Mouse (Mus musculus) heart, adult 9 months (tissue): Measurements from ENCODE around the gene Foxi3.

Source experiments
- DNase-seq, 2 experiments: peaks; one replicate each; pipeline ENCODE4 v3.0.0; 2022; ENCODE audit warnings: low spot score in 2 of 2

Foxi3 gene

DNA sequence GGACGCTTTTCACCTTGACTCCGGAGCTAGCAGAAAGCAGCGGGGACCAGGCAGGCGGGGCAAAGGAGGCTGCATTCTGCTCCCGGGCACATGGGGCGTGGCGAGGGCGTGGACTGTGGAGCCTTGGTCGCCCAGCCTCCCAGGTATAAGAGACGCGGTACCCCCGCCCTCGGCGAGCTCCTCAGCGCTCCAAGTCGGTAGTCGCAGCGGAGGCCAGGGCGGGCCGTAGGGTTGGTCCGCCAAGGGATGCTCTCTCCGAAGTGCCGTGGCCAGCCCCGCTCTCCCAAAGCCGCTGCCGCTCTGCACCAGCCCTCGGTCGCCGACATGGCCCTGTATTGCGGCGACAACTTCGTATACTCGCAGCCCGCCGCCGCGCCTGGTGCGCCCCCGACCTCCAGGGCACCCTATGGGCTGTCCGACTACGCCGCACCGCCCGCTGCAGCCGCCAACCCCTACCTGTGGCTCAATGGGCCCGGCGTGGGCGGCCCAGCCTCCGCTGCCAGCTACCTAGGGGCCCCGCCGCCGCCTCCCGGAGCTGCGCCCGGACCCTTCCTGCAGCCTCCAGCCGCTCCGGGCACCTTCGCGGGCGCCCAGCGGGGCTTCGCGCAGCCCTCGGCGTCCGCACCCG lies at the start of gene Foxi3:
Gene Foxi3 (plus strand): TSS at position 247 of the 628 bp plus-strand sequence.
- no peak for DNase-seq

DNA sequence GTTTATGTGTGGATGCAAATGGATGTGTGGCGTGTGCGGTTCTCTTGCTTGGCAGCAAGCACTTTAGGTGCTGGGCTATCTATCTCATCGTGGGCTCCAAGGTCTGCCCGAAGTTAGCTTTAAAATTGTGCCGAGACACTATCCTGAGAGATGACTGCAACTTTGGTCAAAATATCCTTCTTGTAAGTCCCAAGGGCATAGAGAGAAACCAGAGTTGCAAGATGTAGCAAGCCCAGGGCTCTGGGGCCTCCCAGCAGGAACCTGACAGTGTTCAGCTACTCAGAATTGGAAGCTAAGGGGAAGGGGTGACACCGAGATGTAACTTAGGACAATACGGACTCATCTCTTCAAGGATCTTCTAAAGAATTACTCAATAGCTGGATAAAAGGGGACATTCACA lies 46.8 kb upstream of the Foxi3 start:
- DNase-seq, result no peak

DNA sequence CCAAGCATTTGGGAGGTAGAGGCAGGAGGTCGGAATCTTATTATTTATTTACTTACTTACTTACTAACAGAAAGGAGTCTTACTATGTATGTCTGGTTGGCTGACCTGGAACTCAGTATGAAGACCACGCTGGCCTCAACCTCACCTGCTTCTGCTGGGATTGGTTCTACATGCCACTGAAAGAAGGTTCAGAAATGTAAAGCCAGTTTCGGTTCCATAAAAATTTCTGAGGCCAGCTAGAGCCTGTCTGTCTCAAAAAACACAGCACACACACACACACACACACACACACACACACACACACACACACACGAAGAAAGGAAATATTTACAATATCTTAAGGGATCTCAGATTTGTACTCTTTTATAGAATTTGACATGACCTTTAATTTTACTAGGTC lies 46.0 kb upstream of the Foxi3 start:
- DNase-seq, result no peak

DNA sequence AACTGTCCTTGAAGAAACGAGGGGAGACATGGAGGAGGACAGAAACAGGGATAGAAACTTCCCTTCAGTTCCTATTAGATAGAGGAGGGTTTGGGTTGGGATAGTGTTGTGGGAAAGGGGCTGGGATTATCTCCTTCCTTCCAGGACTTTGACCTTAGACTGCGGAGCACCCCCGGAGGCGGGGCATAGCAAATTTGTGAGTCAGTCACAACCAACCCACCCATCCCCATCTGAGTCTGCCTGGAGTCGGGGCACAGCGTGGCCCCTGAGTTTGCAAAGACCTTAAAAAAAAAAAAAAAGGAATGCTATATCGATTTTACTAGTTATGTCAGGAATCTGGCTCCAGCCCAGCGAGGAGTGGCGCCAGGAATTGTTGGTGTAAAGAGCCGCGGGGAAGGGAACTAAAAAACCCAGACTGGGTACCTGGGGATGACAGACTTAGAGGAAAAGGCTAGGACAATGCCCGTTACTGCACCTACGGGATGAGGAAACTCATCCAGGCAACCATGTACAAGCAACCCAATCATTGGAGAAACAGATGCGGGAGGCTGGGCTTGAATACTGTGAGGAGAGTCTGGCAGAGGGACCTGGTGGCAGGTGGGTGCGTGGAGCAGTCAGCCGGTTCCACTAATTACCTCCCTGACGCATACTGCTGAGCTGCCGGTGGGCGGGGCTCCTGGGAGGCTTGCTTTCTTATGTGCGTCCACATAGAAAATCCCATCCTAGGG lies 44.5 kb upstream of the Foxi3 start:
- DNase-seq, result no peak

DNA sequence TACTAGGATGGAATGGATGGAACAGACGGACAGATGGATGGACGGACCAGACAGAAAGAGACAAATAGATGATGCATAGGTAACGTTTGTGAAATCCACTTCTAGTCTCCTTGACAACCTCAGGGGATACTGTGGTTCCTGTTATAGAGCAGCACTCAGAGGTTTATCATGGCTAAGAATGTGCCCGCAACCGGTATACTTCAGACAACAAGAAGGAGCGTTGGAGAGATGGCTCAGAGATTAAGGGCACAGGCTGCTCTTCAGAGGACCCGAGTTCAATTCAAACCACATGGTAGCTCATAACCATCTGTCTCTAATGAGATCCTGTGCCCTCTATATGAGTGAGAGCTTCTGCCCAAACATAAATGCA lies 44.0 kb upstream of the Foxi3 start:
- DNase-seq, result no peak

DNA sequence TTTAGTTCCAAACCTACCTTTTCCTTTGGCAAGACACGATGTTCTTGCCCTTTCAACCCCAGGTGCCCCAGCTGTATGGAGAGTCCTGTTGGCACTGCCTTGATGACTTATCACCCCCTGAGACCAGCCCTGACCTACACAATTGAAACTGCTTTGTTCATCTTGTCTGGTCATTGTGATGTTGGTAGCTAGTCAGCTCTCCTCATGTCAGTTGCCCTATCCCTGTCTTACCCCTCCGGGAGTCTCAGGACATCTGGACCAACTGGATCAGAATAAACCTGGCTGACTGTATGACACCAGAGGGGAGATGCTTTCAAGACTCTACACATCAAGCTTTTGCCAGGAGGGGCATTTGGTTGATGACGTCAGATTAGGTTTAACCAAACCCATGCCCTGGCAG lies 37.5 kb upstream of the Foxi3 start, which contains the start of gene Tex37:
Gene Tex37 (minus strand): TSS at position 101 of the 400 bp plus-strand sequence.
- DNase-seq, result no peak

DNA sequence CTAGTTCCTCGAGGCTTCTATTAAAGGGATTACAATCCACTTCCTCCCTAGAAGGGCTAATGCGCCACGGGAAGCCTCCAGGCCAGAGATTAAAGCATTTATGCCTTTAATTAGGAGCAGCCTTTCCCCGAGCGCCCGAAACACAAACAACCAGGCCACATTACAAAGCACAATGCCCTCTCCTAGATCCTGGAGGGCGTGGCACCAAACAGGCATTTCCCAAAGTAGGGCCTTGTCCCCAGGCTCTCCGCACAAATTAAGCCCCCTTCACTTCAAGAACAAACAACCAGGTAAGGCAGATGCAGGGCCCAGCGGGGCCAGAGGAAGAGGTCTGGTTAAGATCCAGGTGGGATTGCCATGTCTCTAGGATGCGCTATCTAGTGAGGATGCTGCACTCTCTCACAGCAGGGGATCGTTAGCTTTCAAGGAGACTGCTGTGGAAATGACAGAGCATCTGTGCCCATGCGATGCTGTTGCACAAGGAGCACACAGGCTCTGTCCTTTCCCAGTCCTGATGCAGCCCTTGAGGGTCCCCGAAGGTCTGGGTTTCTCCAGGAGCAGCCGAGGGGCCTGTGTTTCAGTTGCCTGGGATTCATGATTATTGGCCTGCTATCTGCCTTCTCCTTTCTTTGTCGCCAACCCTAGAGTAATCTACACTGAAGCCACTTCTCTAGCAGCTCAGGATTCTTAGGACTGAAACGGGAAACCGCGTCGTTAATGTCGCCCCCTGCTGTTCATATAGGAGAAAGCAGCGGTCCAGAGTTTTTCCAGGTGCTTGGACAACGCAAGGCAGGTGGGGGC lies 34.9 kb upstream of the Foxi3 start:
- DNase-seq, result peak in 1 of 2 experiments; percentile 6

DNA sequence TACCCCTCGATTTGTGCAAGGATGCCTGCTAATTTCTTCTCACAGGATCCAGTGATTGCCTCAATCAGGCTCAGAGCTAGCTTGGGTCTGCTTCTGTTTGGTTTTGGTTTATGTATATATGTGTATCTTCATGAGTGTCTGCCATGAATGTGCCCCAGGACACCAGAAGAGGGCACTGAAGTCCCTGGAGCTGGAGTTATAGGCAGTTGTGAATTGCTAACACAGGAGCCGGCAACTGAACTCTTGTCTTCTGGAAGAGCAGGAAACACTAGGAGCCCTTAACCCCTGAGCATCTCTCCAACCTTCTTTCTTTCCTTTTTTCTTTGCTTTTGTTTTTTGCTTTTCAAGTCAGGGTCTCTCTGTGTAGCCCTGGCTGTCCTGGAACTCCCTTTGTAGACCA lies 24.5 kb upstream of the Foxi3 start:
- no peak for DNase-seq

DNA sequence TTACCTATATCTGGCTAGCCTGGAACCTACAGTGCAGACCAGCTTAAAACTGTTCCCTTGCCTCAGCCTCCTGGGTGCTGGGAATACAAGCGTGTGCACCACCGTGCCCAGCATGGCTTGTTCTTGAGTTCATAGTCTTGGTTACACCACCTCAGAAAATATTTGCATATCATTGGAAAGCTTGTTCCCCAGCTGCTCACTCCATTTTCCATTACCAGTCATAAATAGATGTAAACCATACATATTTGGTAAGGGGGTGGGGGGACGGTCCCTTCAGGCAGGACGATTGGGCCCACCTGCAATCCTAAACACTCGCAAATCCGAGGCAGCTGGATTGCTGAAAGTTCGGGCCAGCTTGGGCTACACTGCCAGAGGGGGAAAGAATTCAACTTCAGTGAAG lies 3.1 kb upstream of the Foxi3 start:
- no peak for DNase-seq

DNA sequence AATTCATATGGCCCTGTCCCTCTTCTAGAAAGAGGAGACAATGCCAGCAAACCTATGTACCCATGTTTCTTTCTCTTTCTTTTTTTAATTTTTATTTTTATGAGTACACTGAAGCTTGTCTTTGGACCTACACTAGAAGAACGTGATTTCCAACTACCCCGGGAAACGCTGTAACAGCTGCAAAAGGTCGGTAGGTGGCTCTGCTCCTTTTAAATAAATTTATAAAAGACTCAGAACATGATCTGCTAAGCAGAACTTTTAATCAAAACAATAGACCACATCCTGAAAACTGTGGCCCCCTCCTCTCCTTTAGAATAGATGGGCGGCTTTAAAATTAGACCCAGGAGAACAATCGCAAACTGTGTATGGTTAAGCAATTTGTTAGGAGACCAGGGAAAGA lies 2.3 kb upstream of the Foxi3 start:
- DNase-seq, result no peak

DNA sequence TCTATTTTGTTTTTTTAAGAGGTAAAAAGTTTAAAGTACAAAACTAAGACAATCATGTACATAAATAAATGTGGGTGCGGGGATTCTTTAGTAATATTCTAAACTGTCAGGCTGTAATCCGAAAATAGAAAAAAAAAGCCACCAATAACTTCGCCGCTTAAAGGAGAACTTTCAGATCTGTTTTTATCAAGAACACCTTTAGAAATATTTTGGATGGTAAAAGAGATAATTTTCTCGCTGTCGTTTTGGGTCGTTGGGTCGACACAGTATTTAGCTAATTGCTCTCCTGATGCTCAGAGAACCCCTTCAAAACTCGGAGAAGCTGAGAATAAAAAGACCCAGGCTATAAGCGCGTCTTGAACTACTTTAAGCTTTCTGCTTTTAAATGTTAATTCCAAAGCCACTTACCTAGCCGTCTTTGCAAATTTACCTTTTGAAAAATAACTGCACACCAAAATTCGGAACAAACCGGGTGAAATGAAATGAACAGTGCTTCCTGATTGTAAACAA lies 985 bp upstream of the Foxi3 start:
- DNase-seq, result no peak

DNA sequence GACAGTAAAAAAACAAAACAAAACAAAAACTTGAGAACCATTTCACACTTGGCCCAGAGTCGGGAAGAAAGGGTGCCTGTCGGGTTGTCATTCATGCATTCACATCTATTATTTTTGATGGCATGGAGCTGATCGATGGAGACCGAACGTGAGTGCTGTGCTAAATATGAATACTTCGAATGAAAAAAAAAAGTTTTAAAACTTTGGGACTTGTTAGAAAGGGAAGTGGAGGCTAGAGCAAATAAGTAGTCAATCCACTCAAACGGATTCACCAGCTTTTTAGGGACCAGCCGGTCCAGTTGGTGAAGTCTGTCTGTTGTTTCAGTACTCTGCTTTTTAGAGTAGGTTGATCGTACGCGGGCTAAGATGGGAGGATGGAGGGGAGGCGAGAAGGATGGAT lies 490 bp upstream of the Foxi3 start:
- no peak for DNase-seq

DNA sequence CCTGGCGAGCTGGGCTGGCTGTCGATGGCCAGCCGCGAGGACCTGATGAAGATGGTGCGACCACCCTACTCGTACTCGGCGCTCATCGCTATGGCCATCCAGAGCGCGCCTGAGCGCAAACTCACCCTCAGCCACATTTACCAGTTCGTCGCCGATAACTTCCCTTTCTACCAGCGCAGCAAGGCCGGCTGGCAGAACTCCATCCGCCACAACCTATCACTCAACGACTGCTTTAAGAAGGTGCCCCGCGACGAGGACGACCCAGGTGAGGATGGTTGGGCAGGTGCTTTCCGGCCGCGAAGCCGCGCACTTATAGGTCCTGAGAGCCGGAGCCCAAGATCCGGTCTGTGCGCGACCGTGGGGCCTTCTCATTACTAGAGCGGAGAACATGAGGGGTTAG lies 605 bp downstream of the Foxi3 start:
- no peak for DNase-seq

DNA sequence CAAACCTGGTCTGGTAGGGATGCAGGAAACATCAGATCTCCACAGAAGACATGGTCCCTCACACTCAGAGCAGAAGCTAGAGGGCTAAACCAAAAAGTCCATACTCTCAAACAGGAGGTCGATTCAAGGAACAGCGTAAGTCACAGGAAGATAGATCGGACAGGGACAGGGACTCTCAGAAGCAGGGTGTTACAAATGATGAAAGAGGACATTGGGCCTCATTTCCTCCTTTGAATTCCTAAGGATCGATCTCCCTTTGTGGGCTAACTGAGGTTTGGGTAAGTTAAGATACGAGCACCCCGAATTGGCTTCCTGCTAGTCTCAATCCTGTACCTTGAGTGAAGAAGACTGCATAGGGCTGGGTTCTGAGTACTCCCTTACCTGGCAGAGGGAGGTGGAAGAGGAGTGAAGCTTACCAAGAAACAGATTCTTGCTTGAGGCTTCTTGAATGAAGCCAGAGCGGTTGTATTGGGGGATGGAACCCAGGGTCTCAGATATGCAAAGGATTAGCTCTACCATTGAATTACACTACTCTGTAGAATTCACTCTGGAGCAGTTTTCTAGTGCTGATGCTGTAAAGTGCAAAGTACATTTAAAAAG lies 1.1 kb downstream of the Foxi3 start:
- no peak for DNase-seq

DNA sequence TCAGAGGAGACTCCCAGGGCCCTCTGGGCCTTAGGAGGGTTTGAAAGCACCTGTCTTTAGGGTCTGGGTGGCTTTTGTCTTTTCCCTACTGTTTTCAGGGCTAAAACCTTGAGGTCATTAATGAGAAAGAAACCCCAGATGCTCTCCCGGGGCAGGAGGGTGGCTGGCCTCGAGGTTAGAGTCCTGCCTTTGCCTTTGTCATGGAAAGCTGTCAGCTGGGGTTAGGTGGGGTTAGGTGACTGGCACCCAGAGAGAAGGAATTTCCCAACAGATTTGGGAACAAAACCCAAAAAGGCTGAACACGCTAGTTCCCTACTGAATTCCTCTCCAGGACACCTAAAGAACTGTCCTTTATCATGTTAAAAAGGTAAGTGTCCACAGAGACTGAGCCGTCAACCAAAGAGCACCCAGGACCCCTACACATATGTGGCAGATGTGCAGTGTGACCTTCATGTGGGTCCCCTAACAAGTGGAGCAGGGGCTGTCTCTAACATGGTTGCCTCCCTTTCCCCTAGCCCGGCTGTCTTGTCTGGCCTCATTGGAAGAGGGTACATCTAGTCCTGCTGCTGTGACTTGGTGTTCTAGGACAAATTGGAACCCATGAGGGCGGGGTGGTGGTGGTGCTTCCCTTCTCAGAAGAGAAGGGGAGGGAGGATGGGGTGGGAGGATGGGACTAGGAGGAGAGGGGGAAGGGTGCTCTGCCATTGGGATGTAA lies 7.9 kb downstream of the Foxi3 start:
- DNase-seq, result no peak

DNA sequence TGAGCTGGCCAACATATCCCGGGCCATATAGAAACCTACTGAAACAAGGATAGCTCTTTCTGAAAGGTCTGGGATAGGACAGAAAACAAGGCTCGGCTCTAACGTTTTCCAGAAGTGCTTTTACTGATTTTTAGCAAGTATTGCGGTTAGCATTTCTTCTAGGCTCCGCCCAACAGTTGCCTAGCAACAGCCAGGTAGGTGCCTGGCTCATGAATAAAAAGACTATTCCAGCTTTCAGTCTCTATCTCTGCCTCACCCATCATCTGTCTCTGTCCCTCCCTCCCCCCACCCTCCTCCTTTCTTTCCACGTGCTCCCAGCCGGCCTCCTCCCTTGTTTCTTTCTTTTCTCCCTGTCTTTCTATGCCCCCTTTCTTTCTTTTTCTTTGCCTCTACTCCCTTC lies 9.4 kb downstream of the Foxi3 start:
- no peak for DNase-seq

DNA sequence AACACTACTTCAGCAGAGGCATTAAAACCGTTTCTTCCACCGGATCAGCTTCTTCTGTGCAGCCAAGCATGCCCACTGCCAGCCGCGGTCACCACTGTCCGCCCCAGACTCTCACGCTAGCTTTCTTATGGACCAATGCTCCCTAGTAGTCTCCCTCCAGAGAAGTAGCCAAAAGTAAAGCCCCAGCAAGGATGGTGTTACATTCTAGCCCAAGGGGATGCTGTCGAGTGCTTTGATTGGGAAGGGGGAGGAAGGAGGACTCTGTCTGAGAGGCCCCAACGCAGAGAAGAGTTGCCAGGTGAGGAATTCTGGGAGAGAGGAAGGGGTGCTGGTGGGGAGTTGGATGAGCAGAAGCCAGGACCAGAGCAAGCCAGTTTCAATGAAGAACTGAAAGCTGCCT lies 11.1 kb downstream of the Foxi3 start:
- no peak for DNase-seq

DNA sequence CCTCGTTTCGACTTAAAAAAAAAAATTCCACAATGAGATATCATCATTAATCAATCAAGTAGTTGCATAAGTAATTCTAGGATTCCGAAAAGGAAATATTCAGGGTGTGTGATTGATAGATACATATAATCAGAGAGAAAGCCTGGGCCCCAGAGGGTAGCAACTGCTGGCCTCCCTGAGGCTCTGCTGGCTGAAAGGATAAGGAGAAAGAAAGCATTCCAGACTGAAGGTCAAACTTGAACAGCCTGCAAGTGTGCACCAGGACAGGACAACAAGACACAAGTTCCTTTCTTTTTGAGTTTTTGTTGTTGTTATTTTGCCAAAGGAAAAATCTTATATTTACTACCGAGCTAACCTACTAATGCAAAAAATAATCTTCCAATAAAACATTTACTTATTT lies 12.0 kb downstream of the Foxi3 start:
- DNase-seq, result no peak

DNA sequence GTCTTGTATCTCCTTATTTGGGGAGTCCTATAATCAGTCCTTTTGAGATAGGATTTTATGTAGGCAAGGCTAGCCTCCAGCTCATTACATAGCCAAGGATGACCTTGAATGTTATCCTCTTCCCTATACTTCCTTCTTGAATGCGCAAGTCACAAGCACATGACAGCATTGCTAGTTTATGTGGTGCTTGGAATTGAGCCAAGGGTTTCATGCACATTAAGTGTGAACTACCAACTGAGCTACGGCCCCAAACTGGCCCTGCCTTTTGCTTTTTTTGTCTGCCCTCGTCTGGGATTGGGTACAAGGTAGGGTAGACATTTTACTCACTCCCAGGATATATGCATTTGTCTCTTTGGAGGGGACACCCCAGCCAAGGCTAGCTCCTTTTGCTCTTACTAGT lies 16.7 kb downstream of the Foxi3 start:
- DNase-seq, result no peak

DNA sequence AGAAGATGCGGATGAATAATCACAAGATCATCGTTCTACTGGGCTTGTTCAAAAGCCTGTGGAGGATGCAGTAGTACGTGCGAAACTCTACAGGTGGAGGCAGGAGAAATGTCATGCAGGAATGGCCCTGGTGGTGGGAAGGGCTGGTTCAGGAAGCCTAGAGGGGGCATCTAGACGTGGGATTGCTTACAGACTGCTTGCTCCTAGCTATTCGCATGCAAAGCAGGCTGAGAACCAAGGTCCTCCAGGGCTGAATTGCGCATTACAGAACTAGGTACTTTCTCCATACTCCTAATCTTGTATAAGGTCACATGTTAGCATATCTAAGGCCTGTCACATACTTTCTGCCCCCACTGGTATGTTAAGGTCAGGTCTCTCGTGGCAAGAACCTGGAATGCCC lies 24.7 kb downstream of the Foxi3 start:
- DNase-seq, result no peak

DNA sequence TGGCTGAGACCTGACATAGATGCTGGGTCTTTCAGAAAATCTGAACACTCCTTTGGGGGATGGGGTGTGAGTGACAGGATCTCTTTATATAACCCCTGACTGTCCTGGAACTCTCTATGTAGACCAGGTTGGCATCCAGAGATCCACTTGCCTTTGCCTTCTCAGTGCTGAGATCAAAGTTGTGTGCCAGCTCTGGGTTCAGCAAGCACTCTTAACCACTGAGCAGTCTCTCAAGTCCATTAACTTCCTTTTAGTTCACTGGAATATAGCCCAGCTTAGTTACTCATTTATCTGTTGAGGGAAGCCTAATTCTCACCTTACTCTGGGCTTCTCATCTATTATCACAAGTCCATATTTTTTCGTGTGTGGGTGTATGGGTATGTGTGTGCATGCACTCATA lies 26.1 kb downstream of the Foxi3 start:
- no peak for DNase-seq

DNA sequence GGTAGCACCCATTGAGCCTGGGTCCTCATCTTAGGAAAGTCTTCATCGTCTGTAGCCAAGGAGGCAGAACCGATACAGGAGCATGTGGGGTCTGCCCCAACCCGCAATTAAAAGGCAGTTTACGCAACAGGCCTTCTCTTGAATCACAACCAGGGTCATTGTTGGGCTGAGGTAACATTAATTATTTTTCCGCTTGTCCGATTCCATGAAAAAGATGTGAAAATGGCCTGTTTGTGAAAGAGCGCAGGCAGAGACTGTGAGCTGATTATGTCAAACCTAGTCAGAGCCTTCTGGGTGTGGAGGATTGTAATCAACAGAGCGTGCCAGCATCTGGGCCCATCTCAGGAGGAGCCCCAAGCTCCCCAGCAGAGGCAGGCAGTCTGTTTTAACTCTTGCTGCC lies 30.4 kb downstream of the Foxi3 start:
- DNase-seq, result no peak
